Mouse (Mus musculus) ES-Bruce4 (cell line): Measurements from ENCODE around the gene Rnf141. TPM values are rescaled to one million over a fixed set of nuclear protein-coding genes. Genes with fewer than 3 reads are reported as not detected.

Experiments used
- H3K27ac ChIP-seq: 2 replicates; pipeline ENCODE4 v1.5.1; 2012; ENCODE audit warnings: low read length, inconsistent platforms; ENCODE audit not compliant: insufficient read depth
- H3K27me3 ChIP-seq: 2 replicates; pipeline ENCODE4 v1.6.1; 2012; ENCODE audit warnings: mild to moderate bottlenecking, low read length, inconsistent platforms; ENCODE audit not compliant: control insufficient read depth, poor library complexity, insufficient read depth, severe bottlenecking
- H3K36me3 ChIP-seq: 2 replicates; pipeline ENCODE4 v1.6.1; 2012; ENCODE audit warnings: inconsistent platforms, mild to moderate bottlenecking, low read length, moderate library complexity; ENCODE audit not compliant: control insufficient read depth, poor library complexity, insufficient read depth, severe bottlenecking
- H3K4me1 ChIP-seq: one replicate; pipeline ENCODE4 v1.8.1; 2011; ENCODE audit warnings: low read length; ENCODE audit not compliant: control insufficient read depth, insufficient read depth
- H3K4me3 ChIP-seq: 2 replicates; pipeline ENCODE4 v1.5.1; 2011; ENCODE audit warnings: low read depth, mild to moderate bottlenecking, low read length
- H3K9ac ChIP-seq: 2 replicates; pipeline ENCODE4 v1.6.1; 2012; ENCODE audit warnings: low read depth, mild to moderate bottlenecking, inconsistent platforms; ENCODE audit not compliant: poor library complexity, severe bottlenecking
- H3K9me3 ChIP-seq: replicated peaks from 2 replicates; pipeline ENCODE4 v1.6.1; 2012; ENCODE audit warnings: mild to moderate bottlenecking, low read length, inconsistent platforms; ENCODE audit not compliant: control insufficient read depth, poor library complexity, insufficient read depth, severe bottlenecking
- CTCF ChIP-seq: IDR thresholded peaks from one replicate; pipeline ENCODE4 v1.8.1; 2011; ENCODE audit warnings: low read depth, low read length
- EP300 ChIP-seq: IDR thresholded peaks from 2 replicates; pipeline ENCODE4 v1.6.1; 2011; ENCODE audit warnings: low read depth, low read length; ENCODE audit not compliant: insufficient read depth
- POLR2A ChIP-seq: IDR thresholded peaks from one replicate; pipeline ENCODE4 v1.8.1; 2011; ENCODE audit warnings: low read length; ENCODE audit not compliant: insufficient read depth
- polyA plus RNA-seq: library from polyadenylated mRNA; stranded (reverse); fragments of >200 nt; gene quantifications from 2 replicates; pipeline ENCODE4 v1.2.4, GENCODE M21; 2011; ENCODE audit warnings: low read depth; ENCODE audit not compliant: missing spikeins, insufficient read depth, insufficient read length

Gene Rnf141
- polyA plus RNA-seq, 1 experiment = 43.0 TPM

- Histone ChIP-seq H3K4me1 (no peaks in the 10 kb centered on the region), H3K27me3 (no peaks in the 10 kb centered on the region), H3K9ac (no peak overlapping the region), H3K36me3 (peaks cover 4% of the 10 kb centered on the region; the same call in 1 of the 2 replicates), H3K4me3 (no peak overlapping the region), H3K9me3 (no peaks in the 10 kb centered on the region), H3K27ac (no peak overlapping the region)
- TF ChIP-seq EP300 (no peak), POLR2A (no peak), CTCF (no peak)
Observed at GRCm38 (mm10) chr7:110809585-110810557, 34.4 kb downstream of the Rnf141 start.

GRCm38 (mm10) chr7:110808962-110809361 is 35.3 kb downstream of the Rnf141 start:
- TF ChIP-seq EP300 (no peak), CTCF (no peak), POLR2A (no peak)

DNA sequence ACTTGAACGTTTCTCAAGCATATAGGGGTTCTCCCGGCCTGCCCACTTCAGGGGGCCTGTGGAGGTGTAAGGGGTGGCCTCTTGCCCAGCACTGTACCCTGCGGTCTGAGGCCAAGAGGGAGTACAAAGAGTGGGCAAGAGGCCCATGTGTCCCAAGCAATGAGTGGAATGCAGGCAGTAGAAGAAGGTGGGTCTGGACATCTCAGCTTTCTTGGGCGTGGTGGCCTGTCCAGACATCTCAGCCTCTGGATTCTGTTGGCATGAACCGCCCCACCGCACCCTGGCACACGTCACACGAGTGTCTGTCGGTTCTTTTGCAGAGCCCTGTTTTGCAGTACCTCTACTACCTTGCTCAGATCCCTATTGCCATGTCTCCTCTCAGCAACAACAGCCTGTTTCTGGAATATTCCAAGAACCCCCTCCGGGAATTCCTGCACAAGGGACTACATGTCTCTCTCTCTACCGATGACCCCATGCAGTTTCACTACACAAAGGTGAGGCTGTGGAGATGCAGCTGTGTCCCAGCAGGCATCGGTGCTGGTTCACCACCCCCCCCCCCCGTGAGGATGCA is 36.7 kb downstream of the Rnf141 start:
- TF ChIP-seq CTCF (no peak), POLR2A (no peak), EP300 (no peak)
- Histone ChIP-seq H3K27me3 (no peaks in the 10 kb centered on the region), H3K4me1 (no peaks in the 10 kb centered on the region), H3K9ac (no peak overlapping the region), H3K4me3 (no peak overlapping the region), H3K36me3 (peaks cover 2% of the 10 kb centered on the region; the same call in 1 of the 2 replicates), H3K9me3 (no peaks in the 10 kb centered on the region), H3K27ac (no peak overlapping the region)

More at GRCm38 (mm10) chr7:110808962-110809361, 35.3 kb downstream of the Rnf141 start:
- Histone ChIP-seq H3K4me1 (no peaks in the 10 kb centered on the region), H3K4me3 (no peak overlapping the region), H3K9ac (no peak overlapping the region), H3K36me3 (peaks cover 4% of the 10 kb centered on the region; the same call in 1 of the 2 replicates), H3K27ac (no peak overlapping the region), H3K9me3 (no peaks in the 10 kb centered on the region), H3K27me3 (no peaks in the 10 kb centered on the region)

- H3K9ac ChIP-seq = no peak overlapping the region
- TF ChIP-seq EP300 = no peak
- no peak for TF ChIP-seq CTCF
- TF ChIP-seq POLR2A = no peak
- no peaks in the 10 kb centered on the region for H3K4me1 ChIP-seq
- no peak overlapping the region for H3K27ac ChIP-seq
- no peak overlapping the region for H3K4me3 ChIP-seq
- H3K36me3 ChIP-seq = no peaks in the 10 kb centered on the region
- no peaks in the 10 kb centered on the region for H3K27me3 ChIP-seq
- H3K9me3 ChIP-seq = no peaks in the 10 kb centered on the region
Observed at GRCm38 (mm10) chr7:110804266-110804665, 40.0 kb downstream of the Rnf141 start.

- Histone ChIP-seq H3K9ac (no peak overlapping the region), H3K27ac (no peak overlapping the region), H3K36me3 (no peaks in the 10 kb centered on the region), H3K4me3 (no peak overlapping the region), H3K4me1 (no peaks in the 10 kb centered on the region), H3K27me3 (no peaks in the 10 kb centered on the region), H3K9me3 (no peaks in the 10 kb centered on the region)
- TF ChIP-seq CTCF (no peak), POLR2A (no peak), EP300 (no peak)
Observed at GRCm38 (mm10) chr7:110803131-110803530, 41.1 kb downstream of the Rnf141 start.
